Mouse (Mus musculus) bone marrow, adult 2 months (tissue): ENCODE measurements around the gene Pltp. TPM values are rescaled to one million over a fixed set of nuclear protein-coding genes. Genes with fewer than 3 reads are reported as not detected.

Experiments used
- H3K27ac ChIP-seq: fragments of 200-500 bp; 2 replicates; pipeline ENCODE4 v1.5.1; 2012; ENCODE audit warnings: low read depth, mild to moderate bottlenecking, control low read depth, inconsistent platforms, low read length; ENCODE audit not compliant: control insufficient read depth, poor library complexity, insufficient read depth
- H3K4me1 ChIP-seq: fragments of 200-500 bp; 2 replicates; pipeline ENCODE4 v1.6.1; 2011; ENCODE audit warnings: low read length; ENCODE audit not compliant: control insufficient read depth, insufficient read depth
- H3K4me3 ChIP-seq: fragments of 200-500 bp; replicated peaks from 2 replicates; pipeline ENCODE3; 2011; ENCODE audit warnings: mild to moderate bottlenecking, low read depth, low read length, control low read depth; ENCODE audit not compliant: control insufficient read depth
- CTCF ChIP-seq: fragments of 200-500 bp; IDR thresholded peaks from 2 replicates; pipeline ENCODE4 v1.5.1; 2011; ENCODE audit warnings: low read length, control low read depth; ENCODE audit not compliant: control insufficient read depth, insufficient read depth
- POLR2A ChIP-seq: fragments of 200-500 bp; IDR thresholded peaks from 2 replicates; pipeline ENCODE4 v1.6.1; 2011; ENCODE audit warnings: low read depth, mild to moderate bottlenecking, control low read depth, low read length, borderline replicate concordance; ENCODE audit not compliant: control insufficient read depth
- WGBS: fragments of 180-500 bp; shearing (Covaris S2); methylation state at CpG from one replicate; pipeline ENCODE4 v1.1.7; 2018; 5-methylcytosine and 5-hydroxymethylcytosine counted together
- polyA plus RNA-seq: library from polyadenylated mRNA; stranded (reverse); fragments of >200 nt; gene quantifications from 2 replicates; pipeline ENCODE4 v1.2.4, GENCODE M21; 2011; ENCODE audit warnings: low replicate concordance; ENCODE audit not compliant: missing spikeins, insufficient read depth, insufficient read length

Gene Pltp
- polyA plus RNA-seq, 1 experiment, result 6.5 TPM

- 74% methylated on average over 1 of the region's 1 CpGs for WGBS
- Histone ChIP-seq H3K27ac (no peak overlapping the region), H3K4me3 (no peak overlapping the region), H3K4me1 (no peaks in the 10 kb centered on the region)
- no peak for TF ChIP-seq POLR2A
- no peak for TF ChIP-seq CTCF
Observed at GRCm38 (mm10) chr2:164894644-164895043, 37.1 kb upstream of the Pltp start.

GRCm38 (mm10) chr2:164894048-164894447 lies 36.5 kb upstream of the Pltp start:
- 79% methylated on average over 5 of the region's 5 CpGs for WGBS
- TF ChIP-seq POLR2A (no peak), CTCF (0 out of 2 replicates have a peak, but pooled peaks have one; percentile 9)
- no peak overlapping the region for H3K4me3 ChIP-seq
- H3K27ac ChIP-seq, result no peak overlapping the region
- no peaks in the 10 kb centered on the region for H3K4me1 ChIP-seq

- WGBS, result 92% methylated on average over 6 of the region's 6 CpGs
- no peak for TF ChIP-seq CTCF
- H3K4me3 ChIP-seq, result no peak overlapping the region
- H3K27ac ChIP-seq, result no peak overlapping the region
- no peaks in the 10 kb centered on the region for H3K4me1 ChIP-seq
Observed at GRCm38 (mm10) chr2:164892696-164893216, 35.2 kb upstream of the Pltp start.

GRCm38 (mm10) chr2:164891908-164892695 lies 34.6 kb upstream of the Pltp start:
- no peak overlapping the region for H3K4me3 ChIP-seq
- no peak for TF ChIP-seq POLR2A
- no peak for TF ChIP-seq CTCF
- no peak overlapping the region for H3K27ac ChIP-seq
- WGBS, result 94% methylated on average over 15 of the region's 15 CpGs
- no peaks in the 10 kb centered on the region for H3K4me1 ChIP-seq

- no peak overlapping the region for H3K4me3 ChIP-seq
- H3K27ac ChIP-seq, result no peak overlapping the region
- no peaks in the 10 kb centered on the region for H3K4me1 ChIP-seq
- 87% methylated on average over 13 of the region's 13 CpGs for WGBS
- TF ChIP-seq CTCF (no peak), POLR2A (no peak)
Observed at GRCm38 (mm10) chr2:164891056-164891834, 33.7 kb upstream of the Pltp start.

GRCm38 (mm10) chr2:164890411-164891049 lies 33.0 kb upstream of the Pltp start:
- 90% methylated on average over 24 of the region's 24 CpGs for WGBS
- no peak for TF ChIP-seq POLR2A
- TF ChIP-seq CTCF, result no peak
- no peak overlapping the region for H3K4me3 ChIP-seq

GRCm38 (mm10) chr2:164889960-164890359 lies 32.4 kb upstream of the Pltp start:
- Histone ChIP-seq H3K4me3 (no peak overlapping the region), H3K4me1 (no peaks in the 10 kb centered on the region), H3K27ac (no peak overlapping the region)
- TF ChIP-seq POLR2A (no peak), CTCF (no peak)
- 85% methylated on average over 2 of the region's 2 CpGs for WGBS

More at GRCm38 (mm10) chr2:164890411-164891049, 33.0 kb upstream of the Pltp start:
- no peaks in the 10 kb centered on the region for H3K4me1 ChIP-seq
- H3K27ac ChIP-seq, result no peak overlapping the region

GRCm38 (mm10) chr2:164888996-164889395 lies 31.5 kb upstream of the Pltp start:
- Histone ChIP-seq H3K4me3 (no peak overlapping the region), H3K27ac (no peak overlapping the region), H3K4me1 (no peaks in the 10 kb centered on the region)
- 86% methylated on average over 12 of the region's 12 CpGs for WGBS
- TF ChIP-seq POLR2A (no peak), CTCF (no peak)
